ENCODE assay signal across 19 mouse cellular contexts in genomic region chr17:5322594-5322993, GRCm38 (mm10).
A peak's percentile ranks its signal among the peaks of the same experiment; 100 is the strongest.
DNase-seq lines count a peak whose midpoint lies in the region; ATAC-seq and TF ChIP-seq lines count a peak whose summit lies in the region.
"Had no signal": no experiment of that assay in that cellular context is flagged by ENCODE, and none has a peak within 500 bp of the region (broad histone marks: within the 10 kb centered on the region; RNA-seq: fewer than 3 reads in every experiment).

No protein-coding gene starts in this region.

- H3K4me3 ChIP-seq in neural tube, embryonic 11.5 days (ENCODE audit: low read depth, low read length) = no peak overlapping the region
- no peak overlapping the region for H3K4me3 ChIP-seq in neural tube, embryonic 15.5 days (replicated peaks)
- H3K4me3 ChIP-seq in ES-Bruce4 (ENCODE audit: low read depth, low read length) = no peak overlapping the region
- no peak overlapping the region for H3K4me3 ChIP-seq in ES-E14 (ENCODE audit: insufficient read depth in 1 of 2, low read depth in 1 of 2, low read length in 2 of 2, poor library complexity in 1 of 2, severe bottlenecking in 1 of 2)
- H3K4me3 ChIP-seq: embryonic facial prominence, embryonic 12.5 days; gastrocnemius, adult 2 months; hindbrain, embryonic 10.5 days; intestine, embryonic 15.5 days had no signal

- H3K4me2 ChIP-seq in neural tube, embryonic 11.5 days (ENCODE audit: low read depth) = no peak overlapping the region
- no peak overlapping the region for H3K4me2 ChIP-seq in neural tube, embryonic 15.5 days
- H3K4me2 ChIP-seq: embryonic facial prominence, embryonic 12.5 days; heart, embryonic 11.5 days; hindbrain, embryonic 14.5 days; intestine, embryonic 15.5 days had no signal

- 0 out of 2 replicates have a peak, but pooled peaks cover 3% of the 10 kb centered on the region for H3K27me3 ChIP-seq in neural tube, embryonic 11.5 days (ENCODE audit: control insufficient read depth, insufficient read depth, low read length)
- H3K27me3 ChIP-seq in neural tube, embryonic 15.5 days (replicated peaks) = 0 out of 2 replicates have a peak, but pooled peaks cover under 1% of the 10 kb centered on the region
- H3K27me3 ChIP-seq in ES-Bruce4 (ENCODE audit: control insufficient read depth, insufficient read depth, low read length, poor library complexity, severe bottlenecking) = no peaks in the 10 kb centered on the region
- H3K27me3 ChIP-seq: embryonic facial prominence, embryonic 12.5 days; intestine, embryonic 15.5 days had no signal

- no peaks in the 10 kb centered on the region for H3K9me3 ChIP-seq in neural tube, embryonic 11.5 days (ENCODE audit: control insufficient read depth, low read length)
- H3K9me3 ChIP-seq in neural tube, embryonic 15.5 days (replicated peaks) = no peaks in the 10 kb centered on the region
- no peaks in the 10 kb centered on the region for H3K9me3 ChIP-seq in ES-Bruce4 (replicated peaks; ENCODE audit: control insufficient read depth, insufficient read depth, low read length, poor library complexity, severe bottlenecking)
- H3K9me3 ChIP-seq in ES-E14 (ENCODE audit: control insufficient read depth, insufficient read depth, low read depth, low read length) = no peaks in the 10 kb centered on the region
- H3K9me3 ChIP-seq: embryonic facial prominence, embryonic 12.5 days; hindbrain, embryonic 10.5 days; intestine, embryonic 15.5 days had no signal

- 55% methylated on average over 9 of the region's 9 CpGs for WGBS in neural tube, embryonic 11.5 days
- 58% methylated on average over 9 of the region's 9 CpGs for WGBS in neural tube, embryonic 15.5 days

- peaks cover 38% of the 10 kb centered on the region for H3K4me1 ChIP-seq in neural tube, embryonic 11.5 days (ENCODE audit: control insufficient read depth, insufficient read depth, low read length)
- H3K4me1 ChIP-seq in neural tube, embryonic 15.5 days = peaks cover 40% of the 10 kb centered on the region
- H3K4me1 ChIP-seq in ES-Bruce4 (ENCODE audit: control insufficient read depth, insufficient read depth, low read length) (peaks cover 3% of the 10 kb centered on the region), ES-E14 (ENCODE audit: control insufficient read depth in 2 of 2, insufficient read depth in 2 of 2, low read length in 2 of 2, poor library complexity in 1 of 2) (peaks cover 1 to 15% of the 10 kb centered on the region in 2 experiments; a peak in 2 of 4 replicates)

- DNase-seq in neural tube, embryonic 11.5 days (ENCODE audit: low spot score) = no peak
- DNase-seq in ES-E14 (ENCODE audit: low read depth, low spot score) = peak; percentile 45
- DNase-seq in cerebellum, postnatal 36 days = no peak
- DNase-seq in ovary, postnatal 10 days (ENCODE audit: low spot score) = no peak
- DNase-seq: adrenal gland, postnatal 10 days; cerebellum, adult 11 months; cerebellum, adult 8-10 months; cerebellum, postnatal 14 days; forebrain, postnatal 0 days; gastrocnemius, adult 2 months; gastrocnemius, postnatal 36 days; heart, adult 18-20 months had no signal

- peak overlapping the region; percentile 68; the same call in 1 of the 2 replicates for H3K27ac ChIP-seq in neural tube, embryonic 11.5 days (ENCODE audit: low read depth, low read length)
- no peak overlapping the region for H3K27ac ChIP-seq in neural tube, embryonic 15.5 days (replicated peaks)
- no peak overlapping the region for H3K27ac ChIP-seq in ES-Bruce4 (ENCODE audit: insufficient read depth, low read length)
- no peak overlapping the region for H3K27ac ChIP-seq in ES-E14 (ENCODE audit: insufficient read depth, low read depth, low read length, poor library complexity, severe bottlenecking)
- H3K27ac ChIP-seq: gastrocnemius, adult 2 months; hindbrain, embryonic 10.5 days; hindbrain, embryonic 14.5 days; intestine, embryonic 15.5 days had no signal

- no peak for TF ChIP-seq CTCF in ES-Bruce4 (IDR thresholded peaks at IDR 0.05; ENCODE audit: low read depth, low read length)

- in situ Hi-C loops in ES-E14 (cut with MboI; ENCODE audit: low sequenced_read_pairs in 2 of 2, unreplicated experiment in 2 of 2) = no loop called here

- peaks cover 2% of the 10 kb centered on the region; the same call in 1 of the 2 replicates for H3K36me3 ChIP-seq in neural tube, embryonic 11.5 days (ENCODE audit: control insufficient read depth, insufficient read depth, low read length)
- peaks cover 33% of the 10 kb centered on the region for H3K36me3 ChIP-seq in neural tube, embryonic 15.5 days
- H3K36me3 ChIP-seq in ES-Bruce4 (ENCODE audit: control insufficient read depth, insufficient read depth, low read length, poor library complexity, severe bottlenecking) (no peaks in the 10 kb centered on the region), ES-E14 (ENCODE audit: control insufficient read depth, insufficient read depth, low read length, poor library complexity, severe bottlenecking) (peaks cover 13% of the 10 kb centered on the region; the same call in 1 of the 2 replicates)

- TF ChIP-seq EP300 in ES-Bruce4 (IDR thresholded peaks at IDR 0.05; ENCODE audit: insufficient read depth, low read depth, low read length) = 0 out of 2 replicates have a peak, but pooled peaks have one; percentile 24

- ATAC-seq in neural tube, embryonic 11.5 days (ENCODE audit: insufficient read depth, low FRiP score, low TSS enrichment) = no peak
- ATAC-seq in neural tube, embryonic 15.5 days (ENCODE audit: low FRiP score) = no peak
- ATAC-seq: forebrain, postnatal 0 days had no signal

- TF ChIP-seq POLR2A in ES-Bruce4 (IDR thresholded peaks at IDR 0.05; ENCODE audit: insufficient read depth, low read length) = no peak

- no peak overlapping the region for H3K9ac ChIP-seq in neural tube, embryonic 11.5 days (ENCODE audit: low read length)
- no peak overlapping the region for H3K9ac ChIP-seq in neural tube, embryonic 15.5 days (replicated peaks)
- H3K9ac ChIP-seq in ES-Bruce4 (ENCODE audit: low read depth, poor library complexity, severe bottlenecking) (no peak overlapping the region), ES-E14 (ENCODE audit: insufficient read depth, low read depth, low read length, poor library complexity, severe bottlenecking) (no peak overlapping the region)
- H3K9ac ChIP-seq: embryonic facial prominence, embryonic 12.5 days; forebrain, postnatal 0 days; hindbrain, embryonic 14.5 days; intestine, embryonic 15.5 days had no signal

TF ChIP-seq in ES-E14, 5 proteins besides CTCF, POLR2A, EP300 and RAD21:
- TF ChIP-seq ZNF384 (IDR thresholded peaks at IDR 0.05; ENCODE audit: low read depth, low read length) = no peak
- no peak for TF ChIP-seq CHD2 (IDR thresholded peaks at IDR 0.05; ENCODE audit: low read depth, low read length)
- TF ChIP-seq HCFC1 (IDR thresholded peaks at IDR 0.05; ENCODE audit: borderline replicate concordance, insufficient read depth, low read length) = no peak
- TF ChIP-seq MAFK (IDR thresholded peaks at IDR 0.05; ENCODE audit: insufficient read depth, low read depth, low read length) = no peak
- TF ChIP-seq ZC3H11A (IDR thresholded peaks at IDR 0.05; ENCODE audit: borderline replicate concordance, low read depth, low read length) = no peak
